Comparison of ENCODE assay signal across 23 mouse cellular contexts in the genomic region with DNA sequence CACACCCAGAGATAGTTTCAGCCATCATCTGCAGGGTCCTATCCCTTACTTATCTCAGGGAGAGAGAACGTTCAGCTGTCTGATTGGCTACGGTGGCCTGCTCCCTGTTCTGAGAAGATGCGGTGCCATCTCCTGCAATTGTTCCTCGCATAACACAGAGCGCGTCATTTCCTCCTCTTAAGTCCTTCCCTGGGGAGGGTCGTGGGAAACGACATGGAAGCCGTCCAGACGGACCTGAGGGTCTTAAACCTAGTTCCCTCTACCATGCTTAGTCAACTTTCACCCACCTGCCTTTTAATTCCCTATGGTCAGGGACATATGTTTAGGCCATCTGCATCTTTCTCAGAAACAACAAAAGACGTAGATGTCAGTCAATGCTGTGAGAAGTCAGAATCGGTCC. TPM values are rescaled to one million over a fixed set of nuclear protein-coding genes. Genes with fewer than 3 reads are reported as not detected.
A peak's percentile ranks its signal among the peaks of the same experiment; 100 is the strongest.
DNase-seq lines count a peak whose midpoint lies in the region; ATAC-seq and TF ChIP-seq lines count a peak whose summit lies in the region.
"Had no signal": no experiment of that assay in that cellular context is flagged by ENCODE, and none has a peak within 500 bp of the region (broad histone marks: within the 10 kb centered on the region; RNA-seq: fewer than 3 reads in every experiment).

No protein-coding gene starts in this region.

- H3K27ac ChIP-seq in gastrocnemius, adult 2 months = peak overlapping the region; percentile 35; the same call in 1 of the 2 replicates
- H3K27ac ChIP-seq in midbrain, embryonic 14.5 days (replicated peaks; ENCODE audit: low read depth, low read length) = no peak overlapping the region
- no peak overlapping the region for H3K27ac ChIP-seq in midbrain, embryonic 11.5 days (ENCODE audit: low read depth, low read length)
- H3K27ac ChIP-seq in brown adipose tissue, adult 24 weeks (replicated peaks; ENCODE audit: low read depth, low read length) = peak overlapping the region; percentile 72
- H3K27ac ChIP-seq: embryonic facial prominence, embryonic 12.5 days; embryonic facial prominence, embryonic 15.5 days; hindbrain, embryonic 12.5 days; hindbrain, embryonic 15.5 days; intestine, embryonic 15.5 days had no signal

- 72% methylated on average over 12 of the region's 12 CpGs for WGBS in midbrain, embryonic 14.5 days
- WGBS in midbrain, embryonic 11.5 days = 87% methylated on average over 12 of the region's 12 CpGs

- no peak for DNase-seq in gastrocnemius, adult 2 months
- no peak for DNase-seq in gastrocnemius, postnatal 4 days (ENCODE audit: low spot score in 2 of 2)
- peak; percentile 17 for DNase-seq in heart, postnatal 4 days
- no peak for DNase-seq in heart, postnatal 36 days
- DNase-seq in midbrain, embryonic 14.5 days = peak; percentile 13
- DNase-seq in midbrain, embryonic 11.5 days (ENCODE audit: low spot score, missing footprints) = no peak
- no peak for DNase-seq in kidney, adult 9 months
- DNase-seq: adrenal gland, adult 2 months; adrenal gland, postnatal 14 days; cerebellum, adult 18-20 months; cerebellum, adult 9-11 months; forebrain, postnatal 0 days; gastrocnemius, postnatal 25 days; kidney, adult 11 months had no signal

- no peaks in the 10 kb centered on the region for H3K9me3 ChIP-seq in midbrain, embryonic 14.5 days (ENCODE audit: control insufficient read depth, low read length)
- no peaks in the 10 kb centered on the region for H3K9me3 ChIP-seq in midbrain, embryonic 11.5 days (ENCODE audit: control insufficient read depth, low read length)
- H3K9me3 ChIP-seq: embryonic facial prominence, embryonic 12.5 days; embryonic facial prominence, embryonic 15.5 days; hindbrain, embryonic 12.5 days; hindbrain, embryonic 15.5 days; intestine, embryonic 15.5 days had no signal

- intact Hi-C loops in gastrocnemius, adult 2 months (cut with DNase I) = no loop called here
- intact Hi-C loops in heart, postnatal 36 days (cut with DNase I) = no loop called here

- TF ChIP-seq CTCF in gastrocnemius, adult 2 months (IDR thresholded peaks at IDR 0.05) = no peak

- no peak for ATAC-seq in midbrain, embryonic 14.5 days (ENCODE audit: low FRiP score, low TSS enrichment)
- no peak for ATAC-seq in midbrain, embryonic 11.5 days (ENCODE audit: low FRiP score)
- ATAC-seq: CD4-positive, CD25-positive, alpha-beta regulatory T cell, adult 4 months; forebrain, embryonic 14.5 days; forebrain, postnatal 0 days; intestine, embryonic 15.5 days had no signal

- H3K36me3 ChIP-seq in midbrain, embryonic 14.5 days (ENCODE audit: control insufficient read depth, insufficient read depth, low read length) = no peaks in the 10 kb centered on the region
- no peaks in the 10 kb centered on the region for H3K36me3 ChIP-seq in midbrain, embryonic 11.5 days (ENCODE audit: control insufficient read depth, insufficient read depth, low read length)
- H3K36me3 ChIP-seq: embryonic facial prominence, embryonic 12.5 days; embryonic facial prominence, embryonic 15.5 days; hindbrain, embryonic 12.5 days; hindbrain, embryonic 15.5 days; intestine, embryonic 15.5 days had no signal

- no peak overlapping the region for H3K9ac ChIP-seq in midbrain, embryonic 14.5 days (replicated peaks; ENCODE audit: low read length)
- no peak overlapping the region for H3K9ac ChIP-seq in midbrain, embryonic 11.5 days (ENCODE audit: low read length)
- H3K9ac ChIP-seq: embryonic facial prominence, embryonic 12.5 days; embryonic facial prominence, embryonic 15.5 days; forebrain, postnatal 0 days; hindbrain, embryonic 12.5 days; hindbrain, embryonic 15.5 days; intestine, embryonic 15.5 days had no signal

- no peak overlapping the region for H3K4me3 ChIP-seq in gastrocnemius, adult 2 months
- H3K4me3 ChIP-seq in midbrain, embryonic 14.5 days (replicated peaks; ENCODE audit: low read depth, low read length) = no peak overlapping the region
- no peak overlapping the region for H3K4me3 ChIP-seq in midbrain, embryonic 11.5 days (ENCODE audit: low read depth, low read length)
- no peak overlapping the region for H3K4me3 ChIP-seq in brown adipose tissue, adult 24 weeks (ENCODE audit: insufficient read depth, low read depth, low read length)
- H3K4me3 ChIP-seq: embryonic facial prominence, embryonic 12.5 days; embryonic facial prominence, embryonic 15.5 days; hindbrain, embryonic 12.5 days; hindbrain, embryonic 15.5 days; intestine, embryonic 15.5 days had no signal

- H3K4me2 ChIP-seq in midbrain, embryonic 14.5 days (ENCODE audit: low read length) = no peak overlapping the region
- no peak overlapping the region for H3K4me2 ChIP-seq in midbrain, embryonic 11.5 days
- H3K4me2 ChIP-seq: embryonic facial prominence, embryonic 12.5 days; embryonic facial prominence, embryonic 15.5 days; heart, embryonic 11.5 days; hindbrain, embryonic 12.5 days; hindbrain, embryonic 15.5 days; intestine, embryonic 15.5 days had no signal

- H3K27me3 ChIP-seq in midbrain, embryonic 14.5 days (ENCODE audit: control insufficient read depth, insufficient read depth, low read length) = no peaks in the 10 kb centered on the region
- H3K27me3 ChIP-seq in midbrain, embryonic 11.5 days (ENCODE audit: control insufficient read depth, insufficient read depth, low read length) = no peaks in the 10 kb centered on the region
- H3K27me3 ChIP-seq: embryonic facial prominence, embryonic 12.5 days; embryonic facial prominence, embryonic 15.5 days; hindbrain, embryonic 12.5 days; hindbrain, embryonic 15.5 days; intestine, embryonic 15.5 days had no signal

- peaks cover 13% of the 10 kb centered on the region; the same call in 1 of the 2 replicates for H3K4me1 ChIP-seq in midbrain, embryonic 14.5 days (ENCODE audit: control insufficient read depth, insufficient read depth, low read length)
- no peaks in the 10 kb centered on the region for H3K4me1 ChIP-seq in midbrain, embryonic 11.5 days (ENCODE audit: control insufficient read depth, insufficient read depth, low read length)
- H3K4me1 ChIP-seq in brown adipose tissue, adult 24 weeks (ENCODE audit: control insufficient read depth, insufficient read depth, insufficient read length, low read length) = peaks cover 6% of the 10 kb centered on the region
- H3K4me1 ChIP-seq: embryonic facial prominence, embryonic 12.5 days; intestine, embryonic 15.5 days had no signal

RNA-seq across cellular contexts. Expression of a gene that starts 46.5 kb away (rescaled TPM):
- total RNA-seq in gastrocnemius, adult 2 months (2021) = 10 to 100 TPM; 32.7 to 42.2 TPM
- 10 to 100 TPM; 17.5 to 18.2 TPM for total RNA-seq in gastrocnemius, postnatal 4 days (2021)
- 10 to 100 TPM; 44.1 to 45.8 TPM for total RNA-seq in heart, postnatal 4 days (2021)
- 10 to 100 TPM; 61.4 to 87.8 TPM for total RNA-seq in heart, postnatal 36 days (2021)
- 6.5 and 10.8 TPM in 2 replicates for polyA plus RNA-seq in midbrain, embryonic 14.5 days (2014; fragmentation: Nextera tagmentation; extraction: Ambion mirVana)
- 11.2 and 11.6 TPM in 2 replicates for polyA plus RNA-seq in midbrain, embryonic 11.5 days (2014; fragmentation: Nextera tagmentation; extraction: Ambion mirVana)
- polyA plus RNA-seq in brown adipose tissue, adult 24 weeks (2012; ENCODE audit: insufficient read depth, insufficient read length, missing spikeins) = 15.6 and 24.1 TPM in 2 replicates

Comparison
In these comparisons a context has a peak if more than half of its experiments do, and no peak if none do; other contexts are left out.
1. DNase-seq: peak in heart, postnatal 4 days (single experiment) and midbrain, embryonic 14.5 days (single experiment); none in gastrocnemius, adult 2 months (single experiment), gastrocnemius, postnatal 4 days (0 of 2), heart, postnatal 36 days (0 of 2), midbrain, embryonic 11.5 days (single experiment) and kidney, adult 9 months (single experiment).
2. H3K27ac ChIP-seq: peak in gastrocnemius, adult 2 months (single experiment) and brown adipose tissue, adult 24 weeks (single experiment); none in midbrain, embryonic 14.5 days (single experiment) and midbrain, embryonic 11.5 days (single experiment).